Mouse (Mus musculus): Measurements from ENCODE around the gene Mboat7. TPM values are rescaled to one million over a fixed set of nuclear protein-coding genes. Genes with fewer than 3 reads are reported as not detected.

The Mboat7 gene
- polyA plus RNA-seq, 1 experiment = not detected

GRCm38 (mm10) chr7:3694076-3694948 lies 989 bp upstream of the Mboat7 start:
- H3K4me1 ChIP-seq (ENCODE audit: control insufficient read depth, insufficient read depth, low read length) = peaks cover 15% of the 10 kb centered on the region
- no peak for TF ChIP-seq CTCF (IDR thresholded peaks at IDR 0.05; ENCODE audit: insufficient read depth, low read depth, low read length)
- no peak for TF ChIP-seq POLR2A (IDR thresholded peaks at IDR 0.05; ENCODE audit: insufficient read depth, low read depth, low read length)
- H3K27ac ChIP-seq (ENCODE audit: insufficient read depth, low read depth, low read length) = peak overlapping the region; percentile 81
- H3K4me3 ChIP-seq (ENCODE audit: insufficient read depth, low read depth, low read length) = peak overlapping the region; percentile 74
- under 1% methylated on average over 55 of the region's 55 CpGs for WGBS

DNA sequence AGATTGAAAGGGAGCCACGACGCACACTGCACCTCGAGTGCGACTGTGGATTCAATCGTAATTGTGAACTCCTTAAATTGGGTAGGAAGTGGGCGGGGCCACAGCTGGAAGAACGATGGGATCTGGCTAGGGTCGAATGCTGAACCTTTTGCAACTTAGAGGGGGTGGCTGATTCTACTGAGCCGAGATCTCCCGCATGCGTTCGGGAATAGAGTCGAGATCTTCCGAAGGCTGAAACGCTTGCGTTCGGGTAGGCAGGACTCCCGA lies 419 bp upstream of the Mboat7 start:
- Histone ChIP-seq H3K4me1 (ENCODE audit: control insufficient read depth, insufficient read depth, low read length) (peaks cover 15% of the 10 kb centered on the region), H3K27ac (ENCODE audit: insufficient read depth, low read depth, low read length) (peak overlapping the region; percentile 81), H3K4me3 (ENCODE audit: insufficient read depth, low read depth, low read length) (peak overlapping the region; percentile 74)
- 0% methylated on average over 18 of the region's 18 CpGs for WGBS
- TF ChIP-seq POLR2A (IDR thresholded peaks at IDR 0.05; ENCODE audit: insufficient read depth, low read depth, low read length) (peak; percentile 54), CTCF (IDR thresholded peaks at IDR 0.05; ENCODE audit: insufficient read depth, low read depth, low read length) (no peak)

DNA sequence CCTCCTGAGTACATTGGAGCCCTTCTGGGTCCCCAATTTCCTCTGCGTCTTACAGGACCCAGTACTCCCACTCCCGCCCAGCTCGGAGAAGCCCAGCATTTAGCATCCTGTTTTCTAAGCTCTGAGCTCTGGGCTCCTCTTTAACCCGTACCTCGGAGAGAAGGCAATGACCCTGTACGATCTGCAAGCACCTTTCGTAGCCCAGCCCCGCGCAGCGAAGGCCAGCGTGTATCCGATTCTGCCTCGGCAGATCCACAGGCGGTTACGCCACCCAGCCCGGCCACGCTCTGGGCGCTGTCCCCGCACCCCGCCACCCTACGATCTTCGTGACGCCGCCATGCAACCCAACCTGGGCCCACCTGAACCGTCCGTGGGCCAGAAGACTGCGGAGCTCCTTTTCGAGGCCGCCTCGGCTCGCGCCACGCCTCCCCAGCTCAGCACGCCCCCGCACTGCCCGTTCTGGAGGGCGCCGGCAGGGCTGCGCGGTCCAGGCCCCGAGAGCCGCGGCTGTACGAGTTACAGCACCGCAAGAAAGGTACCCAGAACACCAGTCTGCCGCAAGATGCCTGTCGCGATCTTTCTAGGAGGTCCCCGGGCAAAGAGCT lies 839 bp downstream of the Mboat7 start, which contains the start of gene Tsen34:
Gene Tsen34 (plus strand): TSS at position 482 of the 605 bp plus-strand sequence.
- Histone ChIP-seq H3K4me3 (ENCODE audit: insufficient read depth, low read depth, low read length) (peak within 1 kb of the TSS; percentile 74), H3K27ac (ENCODE audit: insufficient read depth, low read depth, low read length) (peak within 1 kb of the TSS; percentile 81), H3K4me1 (ENCODE audit: control insufficient read depth, insufficient read depth, low read length) (peaks cover 15% of the 10 kb centered on the region)
- no peak for TF ChIP-seq CTCF (IDR thresholded peaks at IDR 0.05; ENCODE audit: insufficient read depth, low read depth, low read length)
- TF ChIP-seq POLR2A (IDR thresholded peaks at IDR 0.05; ENCODE audit: insufficient read depth, low read depth, low read length) = no peak
- WGBS = under 1% methylated on average over 49 of the region's 49 CpGs

GRCm38 (mm10) chr7:3691919-3692318 lies 1.4 kb downstream of the Mboat7 start:
- Histone ChIP-seq H3K4me3 (ENCODE audit: insufficient read depth, low read depth, low read length) (peak overlapping the region; percentile 74), H3K4me1 (ENCODE audit: control insufficient read depth, insufficient read depth, low read length) (peaks cover 15% of the 10 kb centered on the region), H3K27ac (ENCODE audit: insufficient read depth, low read depth, low read length) (no peak overlapping the region)
- TF ChIP-seq CTCF (IDR thresholded peaks at IDR 0.05; ENCODE audit: insufficient read depth, low read depth, low read length) (no peak), POLR2A (IDR thresholded peaks at IDR 0.05; ENCODE audit: insufficient read depth, low read depth, low read length) (no peak)
- WGBS = 21% methylated on average over 3 of the region's 3 CpGs

GRCm38 (mm10) chr7:3685400-3686187 lies 7.7 kb downstream of the Mboat7 start:
- Histone ChIP-seq H3K4me1 (ENCODE audit: control insufficient read depth, insufficient read depth, low read length) (peaks cover 14% of the 10 kb centered on the region), H3K27ac (ENCODE audit: insufficient read depth, low read depth, low read length) (no peak overlapping the region), H3K4me3 (ENCODE audit: insufficient read depth, low read depth, low read length) (no peak overlapping the region)
- TF ChIP-seq CTCF (IDR thresholded peaks at IDR 0.05; ENCODE audit: insufficient read depth, low read depth, low read length) (no peak), POLR2A (IDR thresholded peaks at IDR 0.05; ENCODE audit: insufficient read depth, low read depth, low read length) (no peak)
- 87% methylated on average over 31 of the region's 31 CpGs for WGBS

DNA sequence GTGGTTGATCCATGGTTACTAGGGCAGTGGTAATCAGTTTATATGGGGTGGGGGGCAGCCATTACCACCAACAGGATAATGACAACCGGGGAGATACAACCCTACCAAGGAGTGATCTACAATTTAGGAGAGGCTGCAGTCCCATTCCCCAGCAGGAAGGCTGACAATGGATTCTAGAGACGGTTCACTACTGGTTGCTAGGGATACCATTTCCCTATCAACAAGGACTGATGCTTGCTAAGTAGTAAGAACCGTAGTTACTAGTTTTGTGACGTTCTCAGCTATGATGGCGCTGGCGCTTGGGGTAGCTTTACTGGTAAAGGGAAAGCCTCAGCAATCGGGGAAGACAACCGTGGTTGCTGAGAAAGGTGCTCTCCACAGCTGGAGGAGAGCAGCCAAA lies 8.6 kb downstream of the Mboat7 start:
- 59% methylated on average over 8 of the region's 8 CpGs for WGBS
- no peak overlapping the region; the same call in 1 of the 2 replicates for H3K27ac ChIP-seq (ENCODE audit: insufficient read depth, low read depth, low read length)
- H3K4me1 ChIP-seq (ENCODE audit: control insufficient read depth, insufficient read depth, low read length) = peaks cover 14% of the 10 kb centered on the region
- no peak overlapping the region for H3K4me3 ChIP-seq (ENCODE audit: insufficient read depth, low read depth, low read length)
- TF ChIP-seq CTCF (IDR thresholded peaks at IDR 0.05; ENCODE audit: insufficient read depth, low read depth, low read length) (no peak), POLR2A (IDR thresholded peaks at IDR 0.05; ENCODE audit: insufficient read depth, low read depth, low read length) (no peak)

- H3K4me3 ChIP-seq (ENCODE audit: insufficient read depth, low read depth, low read length) = no peak overlapping the region
- H3K4me1 ChIP-seq (ENCODE audit: control insufficient read depth, insufficient read depth, low read length) = peaks cover 14% of the 10 kb centered on the region
- H3K27ac ChIP-seq (ENCODE audit: insufficient read depth, low read depth, low read length) = no peak overlapping the region; the same call in 1 of the 2 replicates
- TF ChIP-seq POLR2A (IDR thresholded peaks at IDR 0.05; ENCODE audit: insufficient read depth, low read depth, low read length) (no peak), CTCF (IDR thresholded peaks at IDR 0.05; ENCODE audit: insufficient read depth, low read depth, low read length) (no peak)
- 50% methylated on average over 10 of the region's 10 CpGs for WGBS
Measured at GRCm38 (mm10) chr7:3683908-3684550, 9.3 kb downstream of the Mboat7 start.

GRCm38 (mm10) chr7:3677342-3677741 lies 16.0 kb downstream of the Mboat7 start, which contains the start of gene Tmc4:
Gene Tmc4 (minus strand): TSS chr7:3677553.
- no peak for TF ChIP-seq POLR2A (IDR thresholded peaks at IDR 0.05; ENCODE audit: insufficient read depth, low read depth, low read length)
- no peak for TF ChIP-seq CTCF (IDR thresholded peaks at IDR 0.05; ENCODE audit: insufficient read depth, low read depth, low read length)
- H3K27ac ChIP-seq (ENCODE audit: insufficient read depth, low read depth, low read length) = no peak within 1 kb of the TSS
- no peaks in the 10 kb centered on the region; the same call in 1 of the 2 replicates for H3K4me1 ChIP-seq (ENCODE audit: control insufficient read depth, insufficient read depth, low read length)
- 63% methylated on average over 9 of the region's 9 CpGs for WGBS
- no peak within 1 kb of the TSS for H3K4me3 ChIP-seq (ENCODE audit: insufficient read depth, low read depth, low read length)
